Mouse (Mus musculus): ENCODE results near the gene Arhgef26.

- TF ChIP-seq CTCF (IDR thresholded peaks at IDR 0.05 in 2 of 3, conservative IDR thresholded peaks at IDR 0.05 in 1 of 3; ENCODE audit: control insufficient read depth in 1 of 3, insufficient read depth in 1 of 3, low read depth in 2 of 3, low read length in 3 of 3, poor library complexity in 1 of 3, severe bottlenecking in 1 of 3) = no peak
- TF ChIP-seq POLR2A (IDR thresholded peaks at IDR 0.05; ENCODE audit: control insufficient read depth in 1 of 2, insufficient read depth in 1 of 2, low read depth in 1 of 2, low read length in 2 of 2, poor library complexity in 1 of 2) = no peak
- TF ChIP-seq EP300 (IDR thresholded peaks at IDR 0.05; ENCODE audit: low read depth in 1 of 2, low read length in 2 of 2) = no peak
- 0 out of 2 replicates have a peak, but pooled peaks have one; percentile 17 for TF ChIP-seq USF1 (IDR thresholded peaks at IDR 0.05; ENCODE audit: low read depth, low read length)
- TF ChIP-seq BHLHE40 (IDR thresholded peaks at IDR 0.05; ENCODE audit: borderline replicate concordance, low read depth, low read length) = no peak
- TF ChIP-seq TCF12 (IDR thresholded peaks at IDR 0.05; ENCODE audit: low read depth, low read length) = no peak
- TF ChIP-seq E2F4 (IDR thresholded peaks at IDR 0.05; ENCODE audit: borderline replicate concordance, low read depth, low read length) = no peak
- TF ChIP-seq MAX (IDR thresholded peaks at IDR 0.05; ENCODE audit: low read length) = no peak
- TF ChIP-seq UBTF (IDR thresholded peaks at IDR 0.05; ENCODE audit: borderline replicate concordance, insufficient read depth, low read depth, low read length) = no peak
- no peak for TF ChIP-seq SMC3 (IDR thresholded peaks at IDR 0.05; ENCODE audit: low read depth, low read length)
Measured at GRCm38 (mm10) chr3:62505166-62505900, 167.2 kb downstream of the Arhgef26 start.
